Mouse (Mus musculus) bone marrow macrophage, adult 2 months (primary cell): ENCODE results near the gene Prr14l. TPM values are rescaled to one million over a fixed set of nuclear protein-coding genes. Genes with fewer than 3 reads are reported as not detected.
"Not testable (repeated sequence)": the region's sequence is repeated elsewhere in the genome, so short reads cannot be mapped to it uniquely, and the experiment has no call there.

Experiments used
- H3K27ac ChIP-seq: 2 replicates; pipeline ENCODE4 v1.5.1; 2012; ENCODE audit warnings: low read depth, low read length; ENCODE audit not compliant: insufficient read depth
- H3K4me1 ChIP-seq: 2 replicates; pipeline ENCODE4 v1.6.1; 2012; ENCODE audit warnings: low read length; ENCODE audit not compliant: control insufficient read depth, insufficient read depth
- H3K4me3 ChIP-seq: 2 replicates; pipeline ENCODE4 v1.5.1; 2012; ENCODE audit warnings: mild to moderate bottlenecking, low read length, moderate library complexity; ENCODE audit not compliant: insufficient read depth
- CTCF ChIP-seq: IDR thresholded peaks from 2 replicates; pipeline ENCODE4 v1.5.1; 2012; ENCODE audit warnings: low read depth, mild to moderate bottlenecking, low read length, moderate library complexity
- POLR2A ChIP-seq: IDR thresholded peaks from 2 replicates; pipeline ENCODE4 v1.6.1; 2012; ENCODE audit warnings: mild to moderate bottlenecking, low read depth, low read length, borderline replicate concordance
- polyA plus RNA-seq: library from polyadenylated mRNA; stranded (reverse); fragments of >200 nt; gene quantifications from 2 replicates; pipeline ENCODE4 v1.2.4, GENCODE M21; 2012; ENCODE audit not compliant: missing spikeins, insufficient read depth, insufficient read length

Prr14l gene
- polyA plus RNA-seq, 1 experiment, result 20.8 TPM

DNA sequence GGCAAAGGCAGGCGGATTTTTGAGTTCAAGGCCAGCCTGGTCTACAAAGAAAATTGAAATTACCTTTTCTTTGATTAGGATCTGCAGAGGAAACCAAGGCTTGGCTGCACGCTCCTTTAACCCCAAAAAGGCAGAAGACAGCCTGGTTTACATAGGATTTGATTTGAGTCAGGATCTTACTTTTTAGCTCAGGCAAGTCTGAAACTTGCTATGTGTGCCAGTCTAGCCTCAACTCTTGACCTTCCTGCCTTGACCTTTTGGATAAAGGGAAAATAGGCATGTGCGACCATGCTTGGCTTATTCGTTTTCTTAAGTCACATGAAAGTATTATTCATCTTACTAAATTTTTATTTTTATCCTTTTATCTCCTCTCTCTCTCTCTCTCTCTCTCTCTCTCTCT lies 762 bp upstream of the Prr14l start:
- TF ChIP-seq CTCF, result no peak
- TF ChIP-seq POLR2A, result no peak
- Histone ChIP-seq H3K4me3 (no peak overlapping the region), H3K4me1 (peaks cover 19% of the 10 kb centered on the region), H3K27ac (no peak overlapping the region)

DNA sequence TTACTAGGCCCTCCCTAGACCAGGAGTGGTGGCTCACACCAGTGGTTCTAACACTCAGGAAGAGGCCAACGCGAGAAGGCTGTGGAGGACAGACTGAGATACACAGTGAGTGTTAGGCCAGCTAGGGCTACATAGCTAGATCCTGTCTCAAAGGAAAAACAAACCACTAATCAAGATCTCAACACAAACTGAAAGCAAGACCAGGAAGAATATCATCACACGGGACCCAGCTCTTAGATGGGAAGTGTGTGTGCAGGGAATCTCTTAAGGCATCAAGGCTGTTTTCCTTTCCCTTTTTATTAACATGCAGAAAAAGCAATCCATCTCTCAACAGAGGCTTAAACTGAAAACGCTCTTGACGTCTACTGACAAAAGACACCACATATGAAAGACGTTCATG lies 2.0 kb downstream of the Prr14l start:
- no peak for TF ChIP-seq CTCF
- TF ChIP-seq POLR2A, result no peak
- peaks cover 29% of the 10 kb centered on the region for H3K4me1 ChIP-seq
- 0 out of 2 replicates have a peak overlapping the region, but pooled peaks have one; percentile 9 for H3K27ac ChIP-seq
- H3K4me3 ChIP-seq, result peak overlapping the region; percentile 50

DNA sequence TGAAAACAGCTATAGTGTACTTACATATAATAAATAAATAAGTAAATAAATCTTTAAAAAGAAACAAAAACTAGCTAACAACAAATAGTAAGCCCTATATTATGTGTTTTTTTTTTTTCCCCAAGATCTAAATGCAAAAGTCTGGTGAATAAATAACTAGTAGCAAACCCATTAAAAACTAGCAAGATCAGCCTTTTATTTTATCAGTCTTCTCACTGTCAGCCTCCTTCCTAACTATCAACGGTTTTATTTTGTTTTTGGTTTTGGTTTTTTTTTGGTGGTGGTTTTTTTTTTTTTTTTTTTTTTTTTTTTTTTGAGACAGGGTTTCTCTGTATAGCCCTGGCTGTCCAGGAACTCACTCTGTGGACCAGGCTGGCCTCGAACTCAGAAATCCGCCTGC lies 4.5 kb downstream of the Prr14l start:
- H3K4me3 ChIP-seq, H3K27ac ChIP-seq: not testable (repeated sequence)

DNA sequence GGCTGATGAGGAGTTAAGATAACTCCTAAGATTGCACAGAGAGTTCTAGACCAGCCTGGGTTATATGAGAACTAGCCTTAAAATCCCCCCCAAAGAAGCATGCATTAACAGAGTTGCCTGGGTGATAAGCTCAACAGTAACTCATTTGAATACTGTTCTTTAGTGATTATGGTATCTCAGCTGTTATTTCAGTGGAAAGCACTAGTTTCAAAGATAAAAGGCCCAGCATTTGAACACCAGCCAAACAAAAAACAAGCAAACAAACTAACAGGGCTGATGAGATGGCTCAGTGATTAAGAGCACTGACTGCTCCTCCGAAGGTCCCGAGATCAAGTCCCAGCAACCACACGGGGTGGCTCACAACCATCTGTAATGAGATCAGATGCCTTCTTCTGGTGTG lies 4.9 kb downstream of the Prr14l start:
- no peak for TF ChIP-seq POLR2A
- no peak for TF ChIP-seq CTCF
- H3K4me3 ChIP-seq, result no peak overlapping the region
- no peak overlapping the region for H3K27ac ChIP-seq
- H3K4me1 ChIP-seq, result peaks cover 24% of the 10 kb centered on the region

More for the DNA sequence above, 4.5 kb downstream of the Prr14l start:
- H3K4me1 ChIP-seq, result peaks cover 24% of the 10 kb centered on the region

DNA sequence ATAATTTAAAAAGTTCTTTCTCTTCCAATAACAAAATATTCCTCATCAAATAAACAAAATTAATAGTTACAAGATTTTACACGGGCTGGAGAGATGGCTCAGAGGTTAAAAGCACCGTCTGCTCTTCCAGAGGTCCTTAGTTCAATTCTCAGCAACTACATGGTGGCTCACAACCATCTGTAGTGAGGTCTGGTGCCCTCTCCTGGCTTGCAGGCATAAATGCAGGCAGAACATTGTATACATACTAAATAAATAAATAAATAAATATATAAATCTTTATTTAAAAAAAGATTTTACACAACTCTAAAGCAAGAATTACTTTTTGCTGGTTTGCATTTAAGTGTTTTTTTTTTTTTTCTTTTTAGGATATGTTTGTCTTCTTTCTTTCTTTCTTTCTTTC lies 14.0 kb downstream of the Prr14l start:
- Histone ChIP-seq H3K4me3 (no peak overlapping the region), H3K4me1 (no peaks in the 10 kb centered on the region), H3K27ac (no peak overlapping the region)
- no peak for TF ChIP-seq POLR2A
- TF ChIP-seq CTCF, result no peak

DNA sequence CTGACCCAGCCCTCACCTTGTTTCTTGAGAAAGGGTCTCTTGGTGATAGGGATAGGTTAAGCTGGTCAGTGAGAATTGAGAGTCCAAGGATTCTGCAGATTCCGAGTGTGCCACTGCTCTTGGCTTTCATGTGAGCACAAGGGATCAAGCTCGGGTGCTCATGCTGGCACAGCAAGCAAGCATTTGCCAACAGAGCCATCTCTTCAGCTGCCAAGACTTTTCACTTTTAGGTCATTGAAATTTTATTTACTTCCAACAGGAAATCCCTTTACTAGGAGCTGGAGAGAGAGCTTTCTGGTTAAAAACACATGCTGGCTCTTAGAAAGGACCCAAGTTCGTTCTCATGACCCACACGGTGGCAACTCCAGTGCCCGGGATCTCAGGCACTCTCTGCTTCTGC lies 17.1 kb downstream of the Prr14l start:
- TF ChIP-seq POLR2A (no peak), CTCF (no peak)

DNA sequence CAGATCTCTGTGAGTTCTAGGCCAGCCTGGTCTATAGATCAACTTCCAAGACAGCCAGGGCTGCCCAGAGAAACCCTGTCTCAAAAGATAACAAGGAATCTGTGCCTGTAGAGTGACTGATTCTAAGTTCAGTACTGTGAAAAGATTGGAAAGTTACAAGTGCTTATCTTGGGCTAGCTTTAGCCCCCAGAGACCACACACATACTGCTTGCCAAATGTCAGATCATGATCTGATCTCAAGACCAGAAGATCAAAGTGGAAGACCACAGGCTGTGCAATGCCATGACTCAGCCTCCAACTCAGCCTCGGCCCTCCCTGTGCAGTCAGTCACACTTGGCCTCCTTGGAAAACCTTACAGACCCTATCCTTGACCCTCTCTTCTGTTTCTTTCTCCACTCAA lies 19.6 kb downstream of the Prr14l start:
- Histone ChIP-seq H3K4me3 (no peak overlapping the region), H3K4me1 (no peaks in the 10 kb centered on the region), H3K27ac (no peak overlapping the region)
- no peak for TF ChIP-seq POLR2A
- no peak for TF ChIP-seq CTCF

More for the DNA sequence above, 17.1 kb downstream of the Prr14l start:
- Histone ChIP-seq H3K4me1 (no peaks in the 10 kb centered on the region), H3K4me3 (no peak overlapping the region), H3K27ac (no peak overlapping the region)

DNA sequence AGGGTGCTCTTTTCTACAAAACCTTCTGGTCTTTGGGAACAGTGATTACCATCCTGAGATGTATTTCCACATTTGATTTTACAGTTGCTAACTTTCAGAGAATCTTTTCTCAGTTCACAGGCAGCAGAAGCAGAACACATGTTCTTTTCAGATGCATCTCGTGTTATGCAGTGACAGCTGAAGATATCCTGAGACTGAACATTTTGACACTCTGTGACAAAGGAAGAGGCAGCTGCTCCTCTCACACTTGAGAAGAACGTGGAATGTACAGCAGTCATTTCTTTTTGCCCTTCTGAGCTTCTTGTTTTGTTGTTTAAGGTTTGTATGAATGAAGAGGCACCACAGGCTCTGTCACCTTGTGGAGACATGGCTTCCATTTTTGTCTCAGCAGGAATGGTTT lies 24.0 kb downstream of the Prr14l start:
- TF ChIP-seq CTCF, result no peak
- TF ChIP-seq POLR2A, result no peak
- Histone ChIP-seq H3K4me1 (no peaks in the 10 kb centered on the region), H3K4me3 (no peak overlapping the region)

DNA sequence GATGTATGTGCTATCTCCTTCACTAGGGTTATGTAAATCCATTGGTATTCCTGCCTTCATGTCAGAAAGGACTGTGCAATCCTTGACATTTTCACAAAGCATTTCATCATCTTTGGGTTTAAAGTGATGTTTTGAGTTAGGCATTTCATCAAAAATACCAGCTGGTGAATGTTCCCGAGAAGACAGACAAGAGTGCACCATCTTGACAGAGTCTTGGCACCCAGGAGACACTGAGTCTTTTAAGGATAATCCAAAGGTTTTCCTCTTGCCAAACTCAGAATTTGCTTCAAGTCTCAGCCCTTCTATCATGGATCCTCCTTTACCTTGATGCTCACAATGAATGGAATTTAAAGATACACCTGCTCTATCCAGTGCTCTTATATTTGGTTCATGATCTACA lies 25.3 kb downstream of the Prr14l start:
- not testable (repeated sequence) for H3K27ac ChIP-seq, H3K4me3 ChIP-seq

More for the DNA sequence above, 24.0 kb downstream of the Prr14l start:
- H3K27ac ChIP-seq, result no peak overlapping the region

DNA sequence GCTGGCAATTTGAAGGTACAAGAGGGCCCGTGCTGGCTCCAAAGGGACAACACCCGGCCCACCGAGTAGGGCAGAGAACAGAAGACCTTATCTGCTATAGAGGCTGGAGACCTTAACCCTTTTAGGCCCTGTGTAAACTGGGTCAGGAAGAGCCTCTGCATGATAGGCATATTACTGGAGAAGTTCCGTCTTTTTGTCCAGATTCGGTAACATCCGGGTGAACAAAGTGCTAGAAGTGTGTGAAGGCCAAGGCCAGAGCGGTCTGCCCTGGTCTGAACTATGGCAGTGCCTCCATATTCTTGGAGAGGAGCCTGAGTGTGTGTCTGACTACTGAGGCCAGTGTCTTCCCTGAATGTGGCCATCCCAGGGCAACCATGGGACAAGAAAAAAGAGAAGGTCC lies 27.0 kb downstream of the Prr14l start, which contains the start of gene Gm20671:
Gene Gm20671 (minus strand): TSS at position 101 of the 400 bp plus-strand sequence.
- no peak for TF ChIP-seq CTCF
- TF ChIP-seq POLR2A, result no peak
- Histone ChIP-seq H3K27ac (no peak within 1 kb of the TSS), H3K4me3 (no peak within 1 kb of the TSS), H3K4me1 (no peaks in the 10 kb centered on the region)

More for the DNA sequence above, 25.3 kb downstream of the Prr14l start:
- H3K4me1 ChIP-seq, result not testable (repeated sequence)

DNA sequence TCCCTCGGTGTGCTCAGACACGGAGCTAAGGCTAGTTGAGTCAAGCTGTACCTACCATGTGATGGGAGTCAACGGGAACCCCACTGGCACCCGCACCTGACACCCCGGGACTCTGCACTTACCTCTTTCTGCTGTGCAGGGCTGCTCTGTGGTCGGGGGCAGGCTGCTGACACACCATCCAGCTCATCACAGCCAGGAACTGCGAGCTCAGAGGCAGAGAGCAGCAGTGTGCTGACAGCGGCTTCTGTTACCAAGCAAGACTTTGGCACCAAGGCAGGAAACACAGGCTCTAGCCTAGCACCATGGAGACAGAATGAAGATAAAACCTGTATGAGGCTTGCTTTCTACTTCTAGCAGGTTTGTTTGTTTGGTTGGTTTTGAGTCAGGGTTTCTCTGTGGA lies 33.6 kb downstream of the Prr14l start:
- Histone ChIP-seq H3K27ac (no peak overlapping the region), H3K4me3 (no peak overlapping the region), H3K4me1 (no peaks in the 10 kb centered on the region)
- no peak for TF ChIP-seq CTCF
- TF ChIP-seq POLR2A, result no peak
